Mouse (Mus musculus) lung, embryonic 15.5 days (tissue): Measurements from ENCODE around the gene Gm44579. TPM values are rescaled to one million over a fixed set of nuclear protein-coding genes. Genes with fewer than 3 reads are reported as not detected.

Experiments
- ATAC-seq: fragments of 200-750 bp; cut with Nextera tagmentation; 2 replicates; pipeline ENCODE4 v1.8.0; 2017; ENCODE audit warnings: moderate number of reproducible peaks, borderline replicate concordance; ENCODE audit not compliant: low FRiP score, low TSS enrichment; ENCODE audit errors: extremely low read depth
- H3K27ac ChIP-seq: fragments of 300-500 bp; sonication (generic); 2 replicates; pipeline ENCODE4 v1.5.1; 2015; ENCODE audit warnings: moderate library complexity, mild to moderate bottlenecking, inconsistent platforms
- H3K27me3 ChIP-seq: fragments of 300-500 bp; sonication (generic); 2 replicates; pipeline ENCODE4 v1.6.1; 2015; ENCODE audit warnings: inconsistent platforms
- H3K36me3 ChIP-seq: fragments of 300-500 bp; sonication (generic); 2 replicates; pipeline ENCODE4 v1.6.1; 2015; ENCODE audit warnings: inconsistent platforms
- H3K4me1 ChIP-seq: fragments of 300-500 bp; sonication (generic); 2 replicates; pipeline ENCODE4 v1.6.1; 2015; ENCODE audit warnings: inconsistent platforms
- H3K4me2 ChIP-seq: fragments of 300-500 bp; sonication (generic); 2 replicates; pipeline ENCODE4 v1.6.1; 2015; ENCODE audit warnings: inconsistent platforms, mild to moderate bottlenecking, moderate library complexity
- H3K4me3 ChIP-seq: fragments of 300-500 bp; sonication (generic); 2 replicates; pipeline ENCODE4 v1.5.1; 2015; ENCODE audit warnings: mild to moderate bottlenecking, inconsistent platforms
- H3K9ac ChIP-seq: fragments of 300-500 bp; sonication (generic); 2 replicates; pipeline ENCODE4 v1.6.1; 2015; ENCODE audit warnings: inconsistent platforms
- H3K9me3 ChIP-seq: fragments of 300-500 bp; sonication (generic); 2 replicates; pipeline ENCODE4 v1.6.1; 2016; ENCODE audit warnings: inconsistent platforms
- WGBS: fragments of 180-500 bp; shearing (Covaris S2); methylation state at CpG from one replicate; pipeline ENCODE4 v1.1.7; 2015; 5-methylcytosine and 5-hydroxymethylcytosine counted together
- polyA plus RNA-seq: library from polyadenylated mRNA; unstranded; fragments of >200 nt; fragmentation: Nextera tagmentation; extraction: Ambion mirVana; gene quantifications from 2 replicates; pipeline ENCODE4 v1.2.1, GENCODE M21; 2015

The Gm44579 gene
- polyA plus RNA-seq, result not detected in 2 replicates

- no peak for ATAC-seq
- Histone ChIP-seq H3K9ac (no peak within 1 kb of the TSS), H3K27me3 (no peaks in the 10 kb centered on the region), H3K9me3 (no peaks in the 10 kb centered on the region), H3K36me3 (no peaks in the 10 kb centered on the region), H3K4me3 (no peak within 1 kb of the TSS), H3K27ac (no peak within 1 kb of the TSS), H3K4me2 (no peak within 1 kb of the TSS), H3K4me1 (no peaks in the 10 kb centered on the region)
- WGBS, result 75% methylated on average over 4 of the region's 4 CpGs
These were observed at the start of gene Gm44579, which contains the start of gene Olfr287 for GRCm38 (mm10) chr15:98220877-98221276. Gene Gm44579 (minus strand): TSS chr15:98220977. Gene Olfr287 (minus strand): TSS chr15:98221056.

DNA sequence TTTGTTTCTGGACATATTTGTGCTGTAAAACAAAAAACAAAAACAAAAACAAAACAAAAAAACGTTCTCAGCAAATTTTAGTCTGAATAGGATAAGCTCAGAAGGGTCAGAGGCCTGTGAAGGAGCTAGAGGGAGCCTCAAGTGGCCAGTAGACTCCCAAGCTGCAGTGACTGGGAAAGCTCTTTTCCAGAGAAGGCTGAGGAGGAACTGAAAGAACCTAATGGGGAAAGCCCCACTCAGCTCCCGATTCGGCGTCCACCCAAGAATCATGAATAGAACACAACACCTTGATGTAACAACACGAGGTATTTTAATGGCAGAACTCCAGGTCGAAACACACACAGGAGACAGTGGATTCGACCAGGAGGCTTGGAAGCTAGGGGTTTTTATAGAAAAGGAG is 37.0 kb upstream of the Gm44579 start:
- Histone ChIP-seq H3K27me3 (no peaks in the 10 kb centered on the region), H3K9ac (no peak overlapping the region), H3K4me3 (no peak overlapping the region), H3K4me1 (no peaks in the 10 kb centered on the region), H3K27ac (no peak overlapping the region), H3K36me3 (no peaks in the 10 kb centered on the region), H3K4me2 (no peak overlapping the region), H3K9me3 (no peaks in the 10 kb centered on the region)
- WGBS, result 80% methylated on average over 7 of the region's 7 CpGs
- no peak for ATAC-seq

GRCm38 (mm10) chr15:98257193-98257592 is 36.4 kb upstream of the Gm44579 start, which contains the start of gene H1fnt:
Gene H1fnt (minus strand): TSS chr15:98257293.
- Histone ChIP-seq H3K36me3 (no peaks in the 10 kb centered on the region), H3K27me3 (no peaks in the 10 kb centered on the region), H3K4me1 (no peaks in the 10 kb centered on the region), H3K4me3 (no peak within 1 kb of the TSS), H3K4me2 (no peak within 1 kb of the TSS), H3K27ac (no peak within 1 kb of the TSS), H3K9me3 (no peaks in the 10 kb centered on the region), H3K9ac (no peak within 1 kb of the TSS)
- ATAC-seq, result no peak
- WGBS, result 76% methylated on average over 8 of the region's 8 CpGs

DNA sequence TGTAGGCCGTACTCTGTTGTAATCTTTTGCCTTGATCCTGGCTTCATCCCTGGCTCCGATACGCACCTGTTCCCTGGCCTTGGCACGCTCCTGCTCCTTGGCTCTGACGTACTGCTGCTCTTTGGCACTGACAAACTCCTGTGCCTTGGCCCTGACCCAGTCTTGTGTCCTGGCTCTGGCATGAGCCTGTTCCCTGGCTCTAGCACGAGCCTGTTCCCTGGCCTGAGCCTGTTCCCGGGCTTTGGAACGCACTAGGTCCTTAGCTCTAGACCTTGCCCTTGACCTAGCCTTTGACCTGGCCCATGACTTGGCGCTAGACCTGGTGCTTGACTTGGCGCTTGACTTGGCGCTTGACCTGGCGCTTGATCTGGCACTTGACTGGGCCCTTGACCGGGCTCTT is 35.5 kb upstream of the Gm44579 start:
- Histone ChIP-seq H3K4me3 (no peak overlapping the region), H3K36me3 (no peaks in the 10 kb centered on the region), H3K27me3 (no peaks in the 10 kb centered on the region), H3K9me3 (no peaks in the 10 kb centered on the region), H3K27ac (no peak overlapping the region), H3K4me1 (no peaks in the 10 kb centered on the region), H3K9ac (no peak overlapping the region), H3K4me2 (no peak overlapping the region)
- ATAC-seq, result no peak
- WGBS, result 85% methylated on average over 13 of the region's 13 CpGs

- Histone ChIP-seq H3K36me3 (no peaks in the 10 kb centered on the region), H3K27me3 (0 out of 2 replicates have a peak, but pooled peaks cover 4% of the 10 kb centered on the region), H3K9ac (no peak overlapping the region), H3K4me3 (no peak overlapping the region), H3K9me3 (no peaks in the 10 kb centered on the region), H3K27ac (no peak overlapping the region), H3K4me1 (no peaks in the 10 kb centered on the region), H3K4me2 (no peak overlapping the region)
- no peak for ATAC-seq
- WGBS, result 81% methylated on average over 4 of the region's 4 CpGs
These were observed 14.7 kb upstream of the Gm44579 start for GRCm38 (mm10) chr15:98235442-98235841.

- no peaks in the 10 kb centered on the region for H3K9me3 ChIP-seq
- no peaks in the 10 kb centered on the region for H3K36me3 ChIP-seq
- no peak within 1 kb of the TSS for H3K27ac ChIP-seq
- no peak within 1 kb of the TSS for H3K4me2 ChIP-seq
- no peak within 1 kb of the TSS for H3K9ac ChIP-seq
- no peak within 1 kb of the TSS for H3K4me3 ChIP-seq
- no peaks in the 10 kb centered on the region for H3K4me1 ChIP-seq
- 79% methylated on average over 4 of the region's 4 CpGs for WGBS
- no peak for ATAC-seq
- 0 out of 2 replicates have a peak, but pooled peaks cover 4% of the 10 kb centered on the region for H3K27me3 ChIP-seq
These were observed 13.6 kb upstream of the Gm44579 start, which contains the start of gene Olfr286 for GRCm38 (mm10) chr15:98234350-98234749. Gene Olfr286 (minus strand): TSS chr15:98234450.

- H3K4me3 ChIP-seq, result no peak overlapping the region
- 76% methylated on average over 7 of the region's 7 CpGs for WGBS
These were observed 5.3 kb upstream of the Gm44579 start for GRCm38 (mm10) chr15:98226096-98226495.

DNA sequence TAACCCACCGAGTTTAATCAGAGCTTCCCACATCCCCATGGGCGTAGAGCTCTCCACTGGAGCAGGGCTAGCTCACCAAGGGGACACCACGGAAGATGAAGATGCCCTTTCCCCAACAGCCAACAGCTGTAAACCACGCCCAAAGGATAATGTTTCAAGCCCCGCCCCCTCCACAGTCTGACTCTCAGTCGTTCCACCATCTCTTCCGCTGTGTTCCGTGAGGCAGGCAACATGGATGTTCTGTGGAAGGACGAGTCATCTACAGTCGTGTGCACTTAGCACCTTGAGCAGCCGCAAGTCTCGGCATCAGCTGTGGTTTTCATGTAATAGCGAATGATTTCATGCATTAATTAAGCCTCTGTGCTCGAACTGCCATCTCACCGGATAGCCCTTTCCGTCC is 4.8 kb upstream of the Gm44579 start:
- no peaks in the 10 kb centered on the region for H3K4me1 ChIP-seq
- no peaks in the 10 kb centered on the region for H3K36me3 ChIP-seq
- H3K4me3 ChIP-seq, result no peak overlapping the region
- WGBS, result 37% methylated on average over 16 of the region's 16 CpGs
- no peaks in the 10 kb centered on the region for H3K27me3 ChIP-seq
- ATAC-seq, result no peak
- no peak overlapping the region for H3K27ac ChIP-seq
- no peak overlapping the region for H3K4me2 ChIP-seq
- H3K9ac ChIP-seq, result no peak overlapping the region
- no peaks in the 10 kb centered on the region for H3K9me3 ChIP-seq

More at GRCm38 (mm10) chr15:98226096-98226495, 5.3 kb upstream of the Gm44579 start:
- no peaks in the 10 kb centered on the region for H3K4me1 ChIP-seq
- H3K27me3 ChIP-seq, result no peaks in the 10 kb centered on the region
- no peaks in the 10 kb centered on the region for H3K9me3 ChIP-seq
- no peak for ATAC-seq
- no peaks in the 10 kb centered on the region for H3K36me3 ChIP-seq
- no peak overlapping the region for H3K27ac ChIP-seq
- H3K9ac ChIP-seq, result no peak overlapping the region
- no peak overlapping the region for H3K4me2 ChIP-seq

- no peak for ATAC-seq
These were observed 1.6 kb upstream of the Gm44579 start for GRCm38 (mm10) chr15:98222377-98222776.

GRCm38 (mm10) chr15:98214130-98214529 is 6.6 kb downstream of the Gm44579 start:
- Histone ChIP-seq H3K9ac (no peak overlapping the region), H3K4me2 (no peak overlapping the region), H3K27me3 (no peaks in the 10 kb centered on the region), H3K36me3 (no peaks in the 10 kb centered on the region), H3K4me3 (no peak overlapping the region), H3K4me1 (no peaks in the 10 kb centered on the region), H3K9me3 (no peaks in the 10 kb centered on the region), H3K27ac (peak overlapping the region; percentile 60)
- 47% methylated on average over 5 of the region's 5 CpGs for WGBS
- 0 out of 2 replicates have a peak, but pooled peaks have one; percentile 23 for ATAC-seq

More at GRCm38 (mm10) chr15:98222377-98222776, 1.6 kb upstream of the Gm44579 start:
- no peaks in the 10 kb centered on the region for H3K9me3 ChIP-seq
- H3K4me3 ChIP-seq, result no peak overlapping the region
- H3K4me1 ChIP-seq, result no peaks in the 10 kb centered on the region
- H3K9ac ChIP-seq, result no peak overlapping the region
- no peak overlapping the region for H3K27ac ChIP-seq
- no peak overlapping the region for H3K4me2 ChIP-seq
- no peaks in the 10 kb centered on the region for H3K36me3 ChIP-seq
- no peaks in the 10 kb centered on the region for H3K27me3 ChIP-seq

GRCm38 (mm10) chr15:98213336-98213870 is 7.4 kb downstream of the Gm44579 start:
- H3K9me3 ChIP-seq, result no peaks in the 10 kb centered on the region
- no peak overlapping the region for H3K9ac ChIP-seq
- H3K27me3 ChIP-seq, result no peaks in the 10 kb centered on the region
- H3K4me3 ChIP-seq, result no peak overlapping the region
- no peaks in the 10 kb centered on the region for H3K36me3 ChIP-seq
- peak overlapping the region; percentile 60 for H3K27ac ChIP-seq
- WGBS, result 54% methylated on average over 5 of the region's 5 CpGs
- no peak for ATAC-seq
- no peaks in the 10 kb centered on the region for H3K4me1 ChIP-seq
- no peak overlapping the region for H3K4me2 ChIP-seq

DNA sequence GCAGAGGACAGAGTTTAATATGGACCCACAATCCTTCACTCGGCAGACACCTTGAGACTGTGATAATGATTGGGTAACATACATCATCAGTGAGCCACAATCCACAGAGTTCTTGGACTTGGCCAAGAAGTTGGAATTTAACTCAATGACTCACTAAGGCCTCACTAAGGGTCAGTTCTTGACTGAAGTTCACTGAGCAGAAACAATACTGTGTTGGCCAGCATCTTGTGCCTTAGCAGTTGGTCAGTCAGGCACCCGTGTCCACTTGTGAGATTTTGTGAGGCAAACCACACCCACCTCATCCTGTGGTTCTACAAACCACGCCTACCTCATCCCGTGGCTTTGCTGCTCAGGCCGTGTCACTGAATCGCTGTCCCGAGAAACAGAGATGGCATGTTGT is 11.1 kb downstream of the Gm44579 start:
- Histone ChIP-seq H3K9me3 (no peaks in the 10 kb centered on the region), H3K4me2 (no peak overlapping the region), H3K9ac (no peak overlapping the region), H3K4me1 (no peaks in the 10 kb centered on the region), H3K4me3 (no peak overlapping the region), H3K36me3 (no peaks in the 10 kb centered on the region), H3K27ac (no peak overlapping the region), H3K27me3 (no peaks in the 10 kb centered on the region)
- 72% methylated on average over 7 of the region's 7 CpGs for WGBS
- no peak for ATAC-seq
